Mouse (Mus musculus): Measurements from ENCODE around the gene Rab3ip. TPM values are rescaled to one million over a fixed set of nuclear protein-coding genes. Genes with fewer than 3 reads are reported as not detected.

The Rab3ip gene
- polyA plus RNA-seq, 1 experiment from 2014 or later: 45.2 TPM

GRCm38 (mm10) chr10:116931497-116932179 is 18.9 kb downstream of the Rab3ip start:
- WGBS: 90% methylated on average over 15 of the region's 15 CpGs
- H3K36me3 ChIP-seq: peaks cover 35% of the 10 kb centered on the region
- no peak overlapping the region for H3K27ac ChIP-seq (replicated peaks)
- H3K9me3 ChIP-seq: no peaks in the 10 kb centered on the region
- H3K9ac ChIP-seq (replicated peaks): no peak overlapping the region
- ATAC-seq (ENCODE audit: low FRiP score, low read depth): no peak
- H3K27me3 ChIP-seq: no peaks in the 10 kb centered on the region
- no peak overlapping the region for H3K4me3 ChIP-seq
- H3K4me1 ChIP-seq: no peaks in the 10 kb centered on the region
- no peak overlapping the region for H3K4me2 ChIP-seq (replicated peaks)

GRCm38 (mm10) chr10:116930936-116931335 is 19.6 kb downstream of the Rab3ip start:
- H3K4me2 ChIP-seq (replicated peaks): no peak overlapping the region
- peaks cover 36% of the 10 kb centered on the region for H3K36me3 ChIP-seq
- H3K27ac ChIP-seq (replicated peaks): no peak overlapping the region
- H3K27me3 ChIP-seq: no peaks in the 10 kb centered on the region
- 84% methylated on average over 6 of the region's 7 CpGs for WGBS
- no peaks in the 10 kb centered on the region for H3K9me3 ChIP-seq
- ATAC-seq (ENCODE audit: low FRiP score, low read depth): no peak
- H3K4me3 ChIP-seq: no peak overlapping the region
- H3K4me1 ChIP-seq: no peaks in the 10 kb centered on the region
- H3K9ac ChIP-seq (replicated peaks): no peak overlapping the region

- Histone ChIP-seq H3K4me1 (no peaks in the 10 kb centered on the region), H3K9ac (replicated peaks) (no peak overlapping the region), H3K27ac (replicated peaks) (no peak overlapping the region), H3K27me3 (no peaks in the 10 kb centered on the region), H3K4me2 (replicated peaks) (no peak overlapping the region), H3K36me3 (peaks cover 39% of the 10 kb centered on the region), H3K9me3 (no peaks in the 10 kb centered on the region), H3K4me3 (no peak overlapping the region)
- 90% methylated on average over 7 of the region's 7 CpGs for WGBS
- no peak for ATAC-seq (ENCODE audit: low FRiP score, low read depth)
Observed at GRCm38 (mm10) chr10:116930506-116930905, 20.1 kb downstream of the Rab3ip start.

DNA sequence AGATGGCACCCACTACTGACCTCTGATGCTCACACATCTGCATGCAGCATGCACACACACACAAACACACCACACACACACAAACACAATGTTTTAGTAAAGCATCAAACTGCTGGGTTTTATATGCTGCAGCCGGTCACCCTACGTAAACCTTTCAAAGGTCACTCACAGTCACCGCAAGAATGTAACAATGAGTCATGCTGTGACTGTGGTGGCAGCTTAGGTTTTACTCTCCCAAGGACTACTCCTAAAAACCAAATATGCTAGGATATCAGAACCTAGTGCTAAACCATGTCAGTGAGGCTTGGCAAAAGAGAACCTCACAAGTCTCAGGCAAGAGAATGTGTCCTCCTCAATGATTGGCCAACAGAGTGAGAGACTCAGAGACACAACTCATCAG is 21.7 kb downstream of the Rab3ip start:
- Histone ChIP-seq H3K9me3 (no peaks in the 10 kb centered on the region), H3K4me1 (no peaks in the 10 kb centered on the region), H3K27me3 (no peaks in the 10 kb centered on the region), H3K4me2 (replicated peaks) (no peak overlapping the region), H3K4me3 (no peak overlapping the region), H3K9ac (replicated peaks) (no peak overlapping the region), H3K27ac (replicated peaks) (no peak overlapping the region), H3K36me3 (peaks cover 52% of the 10 kb centered on the region)
- 93% methylated on average over 3 of the region's 3 CpGs for WGBS
- no peak for ATAC-seq (ENCODE audit: low FRiP score, low read depth)

GRCm38 (mm10) chr10:116926428-116927113 is 24.0 kb downstream of the Rab3ip start:
- H3K4me1 ChIP-seq: no peaks in the 10 kb centered on the region
- H3K27ac ChIP-seq (replicated peaks): no peak overlapping the region
- no peaks in the 10 kb centered on the region for H3K9me3 ChIP-seq
- H3K36me3 ChIP-seq: peaks cover 54% of the 10 kb centered on the region
- WGBS: 92% methylated on average over 11 of the region's 11 CpGs
- H3K4me2 ChIP-seq (replicated peaks): no peak overlapping the region
- ATAC-seq (ENCODE audit: low FRiP score, low read depth): no peak
- no peak overlapping the region for H3K9ac ChIP-seq (replicated peaks)
- no peak overlapping the region for H3K4me3 ChIP-seq
- H3K27me3 ChIP-seq: no peaks in the 10 kb centered on the region

DNA sequence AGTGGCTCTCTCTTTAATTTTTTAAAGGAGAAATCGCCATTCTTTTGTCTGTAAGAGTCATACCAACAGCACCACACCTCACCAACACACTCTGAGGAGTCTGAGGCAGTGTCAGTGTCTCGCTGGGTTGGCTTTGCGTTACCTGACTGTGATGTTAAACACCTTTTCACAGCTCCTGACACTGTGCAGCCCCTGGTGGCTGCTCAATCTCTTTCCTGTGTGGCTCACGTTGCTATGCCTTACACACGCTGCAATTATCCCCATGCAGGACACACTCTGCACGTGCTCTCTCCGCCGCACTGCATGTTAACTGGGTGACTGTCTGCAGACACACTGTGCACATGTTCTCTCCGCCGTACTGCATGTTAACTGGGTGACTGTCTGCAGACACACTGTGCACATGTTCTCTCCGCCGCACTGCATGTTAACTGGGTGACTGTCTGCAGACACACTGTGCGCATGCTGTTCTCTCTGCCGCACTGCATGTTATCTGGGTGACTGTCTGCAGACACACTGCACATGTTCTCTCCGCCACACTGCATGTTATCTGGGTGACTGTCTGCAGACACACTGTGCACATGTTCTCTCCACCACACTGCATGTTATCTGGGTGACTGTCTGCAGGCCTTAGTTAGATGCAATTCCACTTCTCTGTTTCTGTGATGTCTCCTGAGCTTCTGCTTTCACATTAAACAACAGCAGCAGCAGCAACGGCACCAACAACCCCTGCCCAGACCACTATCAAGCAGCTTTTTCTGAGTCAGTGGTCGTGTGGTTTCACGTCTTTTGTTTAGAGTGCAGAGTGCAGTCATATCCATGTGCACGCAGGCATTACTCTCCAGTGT is 26.7 kb downstream of the Rab3ip start:
- ATAC-seq (ENCODE audit: low FRiP score, low read depth): no peak
- H3K9ac ChIP-seq (replicated peaks): no peak overlapping the region
- H3K4me2 ChIP-seq (replicated peaks): no peak overlapping the region
- H3K27me3 ChIP-seq: no peaks in the 10 kb centered on the region
- no peaks in the 10 kb centered on the region for H3K4me1 ChIP-seq
- H3K4me3 ChIP-seq: no peak overlapping the region
- H3K36me3 ChIP-seq: peaks cover 52% of the 10 kb centered on the region
- whole genome bisulfite sequencing: 93% methylated on average over 19 of the region's 19 CpGs
- no peaks in the 10 kb centered on the region for H3K9me3 ChIP-seq
- H3K27ac ChIP-seq (replicated peaks): no peak overlapping the region

DNA sequence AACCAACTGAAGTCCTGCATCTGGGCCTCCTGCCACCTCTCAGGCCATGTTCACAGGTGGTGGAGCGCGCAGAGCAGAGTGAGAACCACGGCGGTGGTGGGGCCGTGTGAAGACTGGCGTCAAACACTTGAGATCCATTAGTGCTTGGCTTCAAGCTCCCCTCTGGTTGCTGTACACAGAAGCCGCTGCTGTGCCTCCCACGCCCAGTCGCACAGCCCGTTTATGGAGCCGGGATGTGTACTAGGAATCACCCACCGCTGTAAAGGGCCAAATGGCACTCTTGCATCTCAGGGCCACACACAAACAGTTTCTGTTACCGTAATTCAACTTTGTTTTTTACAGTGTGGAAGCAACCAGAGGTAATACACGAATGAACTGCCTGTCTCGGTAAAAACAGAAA is 28.4 kb downstream of the Rab3ip start:
- Histone ChIP-seq H3K27me3 (no peaks in the 10 kb centered on the region), H3K9ac (replicated peaks) (no peak overlapping the region), H3K4me3 (no peak overlapping the region), H3K36me3 (peaks cover 53% of the 10 kb centered on the region), H3K9me3 (no peaks in the 10 kb centered on the region), H3K4me2 (replicated peaks) (no peak overlapping the region), H3K27ac (replicated peaks) (no peak overlapping the region), H3K4me1 (no peaks in the 10 kb centered on the region)
- ATAC-seq (ENCODE audit: low FRiP score, low read depth): no peak
- 94% methylated on average over 15 of the region's 15 CpGs for WGBS

- Histone ChIP-seq H3K9me3 (no peaks in the 10 kb centered on the region), H3K9ac (replicated peaks) (no peak overlapping the region), H3K27me3 (no peaks in the 10 kb centered on the region), H3K36me3 (peaks cover 46% of the 10 kb centered on the region), H3K4me1 (no peaks in the 10 kb centered on the region), H3K27ac (replicated peaks) (no peak overlapping the region), H3K4me3 (no peak overlapping the region), H3K4me2 (replicated peaks) (no peak overlapping the region)
- no peak for ATAC-seq (ENCODE audit: low FRiP score, low read depth)
- 89% methylated on average over 15 of the region's 15 CpGs for WGBS
Observed at GRCm38 (mm10) chr10:116921416-116921815, 29.2 kb downstream of the Rab3ip start.

- 97% methylated on average over 8 of the region's 8 CpGs for WGBS
- peaks cover 40% of the 10 kb centered on the region for H3K36me3 ChIP-seq
- H3K9me3 ChIP-seq: no peaks in the 10 kb centered on the region
- H3K4me1 ChIP-seq: no peaks in the 10 kb centered on the region
- no peak overlapping the region for H3K9ac ChIP-seq (replicated peaks)
- H3K4me2 ChIP-seq (replicated peaks): no peak overlapping the region
- ATAC-seq (ENCODE audit: low FRiP score, low read depth): no peak
- H3K4me3 ChIP-seq: no peak overlapping the region
- no peaks in the 10 kb centered on the region for H3K27me3 ChIP-seq
- H3K27ac ChIP-seq (replicated peaks): no peak overlapping the region
Observed at GRCm38 (mm10) chr10:116920641-116921040, 29.9 kb downstream of the Rab3ip start.

DNA sequence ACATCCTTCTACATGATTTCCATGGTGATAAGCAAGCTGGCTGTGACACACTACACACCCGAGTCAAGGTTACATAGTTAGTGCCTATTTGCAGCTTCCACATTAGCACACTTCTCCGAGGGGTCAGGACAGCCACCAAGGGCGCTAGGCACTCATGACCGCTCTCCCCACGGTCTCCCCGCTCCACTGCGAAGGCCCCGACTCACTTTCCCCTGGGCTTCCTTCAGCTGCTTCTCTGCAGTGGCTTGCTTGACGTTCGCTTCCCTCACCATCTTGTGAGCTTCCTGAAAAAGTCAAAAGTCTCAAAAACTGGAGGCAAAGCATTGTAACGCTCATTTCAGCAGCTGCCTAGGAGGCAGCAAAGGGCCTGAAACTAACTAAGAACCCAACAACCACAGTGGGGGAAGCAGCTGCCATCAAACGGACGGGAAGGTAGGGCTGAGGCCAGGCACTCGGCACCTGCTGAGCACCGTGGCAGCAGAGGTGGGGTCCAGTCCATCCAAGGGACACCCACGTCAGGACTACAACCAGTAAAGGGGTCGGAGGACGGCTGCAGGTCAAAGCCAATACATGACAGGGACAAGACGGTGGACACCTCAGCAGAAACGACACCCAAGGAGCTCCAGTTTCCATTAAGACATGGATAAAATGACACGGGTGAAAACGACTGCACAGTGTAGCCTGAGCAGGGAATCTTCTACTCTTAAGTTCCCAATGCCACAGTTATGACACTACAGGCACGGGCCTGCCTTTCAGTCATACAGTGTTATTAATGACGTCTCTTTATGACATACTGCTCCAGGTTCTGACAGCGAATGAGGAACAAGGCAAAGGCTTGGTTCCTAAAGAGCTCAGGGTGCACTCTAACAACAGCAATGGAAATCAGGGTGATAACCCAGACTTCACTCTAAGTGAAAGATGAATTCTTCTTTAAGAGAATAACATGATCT is 30.9 kb downstream of the Rab3ip start:
- Histone ChIP-seq H3K4me2 (replicated peaks) (no peak overlapping the region), H3K4me3 (no peak overlapping the region), H3K27ac (replicated peaks) (no peak overlapping the region), H3K27me3 (no peaks in the 10 kb centered on the region), H3K9me3 (no peaks in the 10 kb centered on the region), H3K9ac (replicated peaks) (no peak overlapping the region), H3K4me1 (no peaks in the 10 kb centered on the region), H3K36me3 (peaks cover 36% of the 10 kb centered on the region)
- WGBS: 92% methylated on average over 25 of the region's 25 CpGs
- no peak for ATAC-seq (ENCODE audit: low FRiP score, low read depth)

DNA sequence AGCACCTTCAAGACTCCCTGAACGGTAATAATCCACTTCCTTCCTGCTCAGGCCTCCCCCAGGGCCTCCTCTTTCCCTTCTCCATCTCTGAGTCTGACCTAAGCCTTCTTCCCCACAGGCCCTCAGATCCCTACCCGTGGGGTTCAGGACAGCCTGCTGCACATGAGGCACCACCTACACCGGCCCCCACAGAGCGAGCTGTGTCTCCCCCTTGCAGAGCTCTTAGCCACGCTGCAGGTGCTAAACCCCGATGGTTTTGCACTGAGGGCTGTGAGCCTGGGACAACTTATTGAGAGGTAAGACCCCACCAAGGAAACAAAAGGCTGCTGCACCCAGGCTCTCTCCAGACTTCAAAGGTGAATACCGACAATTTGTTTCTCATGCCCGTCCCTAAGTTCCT is 34.0 kb downstream of the Rab3ip start:
- no peak overlapping the region for H3K4me2 ChIP-seq (replicated peaks)
- H3K4me3 ChIP-seq: no peak overlapping the region
- H3K27ac ChIP-seq (replicated peaks): no peak overlapping the region
- peaks cover 34% of the 10 kb centered on the region for H3K36me3 ChIP-seq
- no peaks in the 10 kb centered on the region for H3K27me3 ChIP-seq
- H3K9me3 ChIP-seq: no peaks in the 10 kb centered on the region
- no peak overlapping the region for H3K9ac ChIP-seq (replicated peaks)
- no peaks in the 10 kb centered on the region for H3K4me1 ChIP-seq
- WGBS: 78% methylated on average over 8 of the region's 8 CpGs
- ATAC-seq (ENCODE audit: low FRiP score, low read depth): no peak

Measured in midbrain, embryonic 12.5 days (tissue).